7 mouse cellular contexts compared by ENCODE assay signal in the genomic region with DNA sequence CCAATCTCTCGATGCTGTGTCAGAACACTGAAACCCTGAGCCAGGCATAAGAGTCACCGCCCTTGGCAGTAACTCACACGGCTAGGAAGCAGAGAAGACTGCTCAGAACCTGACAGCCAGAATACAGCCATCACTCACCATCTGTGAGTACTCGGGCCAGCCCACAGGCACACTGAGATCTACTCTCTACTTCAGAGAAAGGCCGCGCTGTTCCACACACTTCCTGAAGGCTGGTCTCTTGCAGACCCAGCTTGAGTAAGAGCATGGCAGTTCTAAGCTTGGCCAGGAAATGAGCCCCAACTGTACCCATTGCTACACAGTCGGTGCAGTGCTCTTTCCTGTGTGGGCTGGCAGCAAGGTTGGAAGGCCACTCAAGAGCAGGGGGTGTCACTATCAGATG. TPM values are rescaled to one million over a fixed set of nuclear protein-coding genes. Genes with fewer than 3 reads are reported as not detected.
A peak's percentile ranks its signal among the peaks of the same experiment; 100 is the strongest.
DNase-seq lines count a peak whose midpoint lies in the region; ATAC-seq lines count a peak whose summit lies in the region.

No protein-coding gene starts in this region.

- DNase-seq in layer of hippocampus, adult 9-11 months: peak; percentile 30
- no peak for DNase-seq in layer of hippocampus, postnatal 25 days (ENCODE audit: extremely low spot score in 1 of 2, low spot score in 1 of 2)
- DNase-seq in lung, postnatal 4 days: peak; percentile 35 to 49
- peak; percentile 70 for DNase-seq in thymus, postnatal 25 days
- no peak for DNase-seq in retina, postnatal 1 day
- no peak for DNase-seq in kidney, postnatal 36 days

- peak; percentile 59 to 72 for ATAC-seq in hematopoietic stem cell, adult 5-6 weeks (replicated peaks in 1 of 2; ENCODE audit: insufficient read depth in 1 of 2, low FRiP score in 2 of 2, low TSS enrichment in 1 of 2, low read depth in 1 of 2, poor library complexity in 2 of 2, severe bottlenecking in 2 of 2)

RNA-seq across cellular contexts. Expression of a gene that starts 27.7 kb away (rescaled TPM):
- 10 to 100 TPM in 1 of 2 experiments, 1 to 10 TPM in 1; 8.7 to 10.0 TPM for total RNA-seq in layer of hippocampus, postnatal 25 days (2021)
- total RNA-seq in hematopoietic stem cell, adult 5-6 weeks (2017): 29.5 and 30.9 TPM in 2 replicates

Comparison
In these comparisons a context has a peak if more than half of its experiments do, and no peak if none do; other contexts are left out.
1. DNase-seq: peak in layer of hippocampus, adult 9-11 months (single experiment), lung, postnatal 4 days (2 of 2) and thymus, postnatal 25 days (single experiment); none in layer of hippocampus, postnatal 25 days (0 of 2), retina, postnatal 1 day (single experiment) and kidney, postnatal 36 days (0 of 2).